Mouse (Mus musculus) hindbrain, embryonic 12.5 days (tissue): Measurements from ENCODE around the gene Trmt1. TPM values are rescaled to one million over a fixed set of nuclear protein-coding genes. Genes with fewer than 3 reads are reported as not detected.
A peak's percentile ranks its signal among the peaks of the same experiment; 100 is the strongest.

Experiments used
- ATAC-seq: fragments of 200-750 bp; cut with Nextera tagmentation; 2 replicates; pipeline ENCODE4 v1.8.0; 2017; ENCODE audit warnings: moderate TSS enrichment; ENCODE audit not compliant: low FRiP score
- H3K27ac ChIP-seq: fragments of 300-500 bp; sonication (generic); 2 replicates; pipeline ENCODE4 v1.5.1; 2016; ENCODE audit warnings: mild to moderate bottlenecking
- H3K27me3 ChIP-seq: fragments of 300-500 bp; sonication (generic); 2 replicates; pipeline ENCODE4 v1.6.1; 2016; ENCODE audit warnings: mild to moderate bottlenecking
- H3K36me3 ChIP-seq: fragments of 300-500 bp; sonication (generic); 2 replicates; pipeline ENCODE4 v1.6.1; 2016; ENCODE audit warnings: mild to moderate bottlenecking
- H3K4me1 ChIP-seq: fragments of 300-500 bp; sonication (generic); 2 replicates; pipeline ENCODE4 v1.6.1; 2016
- H3K4me2 ChIP-seq: fragments of 300-500 bp; sonication (generic); replicated peaks from 2 replicates; pipeline ENCODE4 v1.6.1; 2016; ENCODE audit warnings: mild to moderate bottlenecking
- H3K4me3 ChIP-seq: fragments of 300-500 bp; sonication (generic); 2 replicates; pipeline ENCODE4 v1.5.1; 2016; ENCODE audit warnings: mild to moderate bottlenecking
- H3K9ac ChIP-seq: fragments of 300-500 bp; sonication (generic); 2 replicates; pipeline ENCODE4 v1.6.1; 2016; ENCODE audit warnings: mild to moderate bottlenecking, moderate library complexity
- H3K9me3 ChIP-seq: fragments of 300-500 bp; sonication (generic); replicated peaks from 2 replicates; pipeline ENCODE4 v1.6.1; 2016; ENCODE audit warnings: mild to moderate bottlenecking
- WGBS: fragments of 180-500 bp; shearing (Covaris S2); methylation state at CpG from one replicate; pipeline ENCODE4 v1.1.7; 2016; 5-methylcytosine and 5-hydroxymethylcytosine counted together
- polyA plus RNA-seq: library from polyadenylated mRNA; unstranded; fragments of >200 nt; fragmentation: Nextera tagmentation; extraction: Ambion mirVana; gene quantifications from 2 replicates; pipeline ENCODE4 v1.2.1, GENCODE M21; 2016

Gene Trmt1
- polyA plus RNA-seq, 1 experiment from 2014 or later = 55.9 TPM

DNA sequence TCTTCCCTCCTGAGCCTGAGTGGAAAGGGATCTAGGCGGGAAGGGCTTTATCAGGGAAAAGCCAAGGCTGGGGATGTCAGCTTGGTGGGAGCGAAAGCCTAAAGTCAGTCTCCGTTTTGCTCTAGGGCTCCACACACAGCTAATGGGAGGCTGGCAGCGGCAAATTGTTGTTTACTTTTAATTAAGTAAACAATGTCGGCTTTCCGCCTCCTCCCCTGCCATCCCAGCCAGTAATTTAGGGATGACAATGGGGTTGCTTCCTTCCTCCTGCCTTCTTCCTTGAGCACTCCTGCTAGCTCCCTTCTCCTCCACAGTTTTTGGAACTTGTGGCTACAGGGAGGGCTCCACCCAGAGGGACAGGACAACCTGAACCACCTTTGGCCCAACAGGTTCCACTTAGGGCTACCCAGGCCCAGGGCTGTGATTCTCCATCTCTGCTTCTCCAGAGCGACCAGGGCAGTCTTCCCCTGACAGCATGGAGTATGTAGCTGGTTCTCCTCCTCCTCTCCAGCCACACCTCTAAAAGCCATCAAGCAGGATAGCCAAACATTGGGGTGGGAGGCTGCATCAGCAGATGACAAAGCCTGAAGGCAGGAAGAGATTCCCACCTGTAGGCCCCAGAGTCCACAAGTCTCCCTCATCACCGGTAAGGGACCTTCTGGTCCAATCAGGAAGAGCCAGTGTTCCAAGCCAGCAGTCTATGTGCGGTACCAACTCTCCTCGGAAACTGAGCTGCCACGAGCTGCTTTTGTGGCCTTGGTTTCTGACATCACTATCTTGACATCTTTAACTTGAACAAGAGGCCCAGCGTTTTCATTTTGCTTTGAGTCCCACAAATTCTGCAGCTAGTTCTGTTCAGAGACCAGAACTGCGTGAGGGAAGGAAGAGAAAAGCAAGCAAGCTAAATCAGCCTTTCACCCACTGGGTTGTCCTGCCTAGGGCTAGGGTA lies 55.1 kb downstream of the Trmt1 start:
- H3K36me3 ChIP-seq = no peaks in the 10 kb centered on the region
- no peak overlapping the region for H3K4me2 ChIP-seq
- no peaks in the 10 kb centered on the region for H3K9me3 ChIP-seq
- no peak overlapping the region for H3K9ac ChIP-seq
- peaks cover 99% of the 10 kb centered on the region for H3K27me3 ChIP-seq
- H3K27ac ChIP-seq = peak overlapping the region; percentile 80
- no peak overlapping the region for H3K4me3 ChIP-seq
- 30% methylated on average over 13 of the region's 13 CpGs for whole genome bisulfite sequencing
- no peak for ATAC-seq
- peaks cover 88% of the 10 kb centered on the region for H3K4me1 ChIP-seq

DNA sequence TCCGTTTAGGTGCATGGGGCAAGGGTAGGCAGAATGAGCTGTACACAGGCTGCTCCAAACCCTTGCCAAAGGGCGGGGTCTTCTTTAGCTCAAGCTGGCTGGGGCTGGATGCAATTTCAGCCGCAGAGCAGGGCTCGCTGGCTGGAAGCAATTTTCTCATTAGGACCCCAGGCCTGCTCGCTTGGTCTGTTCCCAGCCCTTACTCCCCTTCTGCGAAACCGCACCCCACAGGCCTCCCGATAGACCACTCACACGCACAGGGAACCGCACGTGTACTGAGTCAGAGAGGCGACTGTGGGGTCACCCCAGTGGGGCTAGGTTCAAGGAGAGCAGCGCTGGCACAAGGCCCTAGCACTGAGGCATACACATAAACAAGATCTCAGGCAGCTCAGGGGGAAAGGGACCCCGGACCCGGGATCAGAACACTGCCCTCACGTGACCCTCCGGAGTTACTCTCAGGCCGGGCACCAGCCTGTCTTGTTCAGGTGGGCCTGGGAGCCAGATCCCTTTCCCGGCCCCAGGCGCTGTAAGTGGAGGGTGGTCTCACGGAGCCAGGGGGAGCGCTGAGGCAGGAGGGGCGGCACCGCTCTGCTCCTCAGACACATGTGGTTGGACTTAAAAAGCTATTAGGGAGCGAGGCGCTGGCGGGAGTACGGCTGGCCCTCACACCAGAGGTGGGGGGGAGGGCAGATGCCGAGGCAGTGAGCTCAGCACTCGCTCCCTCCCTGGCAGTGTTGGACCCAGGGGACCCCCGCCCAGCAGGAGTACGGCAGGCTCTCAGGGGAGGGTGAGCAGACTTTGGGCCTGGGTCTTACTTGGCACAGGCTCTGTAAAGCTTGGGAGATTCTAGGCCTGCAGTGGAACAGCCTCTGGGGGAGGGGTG lies 56.3 kb downstream of the Trmt1 start:
- H3K4me3 ChIP-seq = no peak overlapping the region
- WGBS = 2% methylated on average over 32 of the region's 32 CpGs
- ATAC-seq = peak; percentile 38

DNA sequence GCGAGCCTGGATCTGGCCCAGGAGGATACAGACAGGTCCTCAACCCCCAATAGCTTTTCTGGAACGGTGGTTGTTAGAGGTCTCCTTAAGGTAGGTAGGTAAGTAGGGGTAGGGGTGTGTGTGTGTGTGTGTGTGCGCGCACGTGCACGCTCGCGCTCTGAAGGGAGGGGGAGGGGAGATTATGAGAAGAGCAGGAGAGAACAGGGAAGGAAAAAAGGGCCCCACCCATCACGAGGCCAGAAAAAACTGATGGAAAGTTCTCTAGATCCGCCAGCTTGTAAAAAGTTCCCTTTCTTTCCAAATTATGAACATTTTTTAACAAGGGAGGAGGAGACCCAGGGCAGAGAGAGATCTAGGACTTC lies 56.9 kb downstream of the Trmt1 start:
- ATAC-seq = no peak; the same call in 1 of the 2 replicates
- Histone ChIP-seq H3K4me2 (peak overlapping the region; percentile 33), H3K27ac (peak overlapping the region; percentile 80), H3K4me3 (no peak overlapping the region), H3K9ac (0 out of 2 replicates have a peak overlapping the region, but pooled peaks have one; percentile 33), H3K9me3 (no peaks in the 10 kb centered on the region), H3K27me3 (peaks cover 100% of the 10 kb centered on the region), H3K4me1 (peaks cover 90% of the 10 kb centered on the region), H3K36me3 (no peaks in the 10 kb centered on the region)
- 5% methylated on average over 10 of the region's 10 CpGs for WGBS

More for the DNA sequence above, 56.3 kb downstream of the Trmt1 start:
- Histone ChIP-seq H3K27me3 (peaks cover 100% of the 10 kb centered on the region), H3K9me3 (no peaks in the 10 kb centered on the region), H3K4me1 (peaks cover 94% of the 10 kb centered on the region), H3K4me2 (peak overlapping the region; percentile 33), H3K9ac (peak overlapping the region; percentile 33; the same call in 1 of the 2 replicates), H3K27ac (peak overlapping the region; percentile 80), H3K36me3 (no peaks in the 10 kb centered on the region)

DNA sequence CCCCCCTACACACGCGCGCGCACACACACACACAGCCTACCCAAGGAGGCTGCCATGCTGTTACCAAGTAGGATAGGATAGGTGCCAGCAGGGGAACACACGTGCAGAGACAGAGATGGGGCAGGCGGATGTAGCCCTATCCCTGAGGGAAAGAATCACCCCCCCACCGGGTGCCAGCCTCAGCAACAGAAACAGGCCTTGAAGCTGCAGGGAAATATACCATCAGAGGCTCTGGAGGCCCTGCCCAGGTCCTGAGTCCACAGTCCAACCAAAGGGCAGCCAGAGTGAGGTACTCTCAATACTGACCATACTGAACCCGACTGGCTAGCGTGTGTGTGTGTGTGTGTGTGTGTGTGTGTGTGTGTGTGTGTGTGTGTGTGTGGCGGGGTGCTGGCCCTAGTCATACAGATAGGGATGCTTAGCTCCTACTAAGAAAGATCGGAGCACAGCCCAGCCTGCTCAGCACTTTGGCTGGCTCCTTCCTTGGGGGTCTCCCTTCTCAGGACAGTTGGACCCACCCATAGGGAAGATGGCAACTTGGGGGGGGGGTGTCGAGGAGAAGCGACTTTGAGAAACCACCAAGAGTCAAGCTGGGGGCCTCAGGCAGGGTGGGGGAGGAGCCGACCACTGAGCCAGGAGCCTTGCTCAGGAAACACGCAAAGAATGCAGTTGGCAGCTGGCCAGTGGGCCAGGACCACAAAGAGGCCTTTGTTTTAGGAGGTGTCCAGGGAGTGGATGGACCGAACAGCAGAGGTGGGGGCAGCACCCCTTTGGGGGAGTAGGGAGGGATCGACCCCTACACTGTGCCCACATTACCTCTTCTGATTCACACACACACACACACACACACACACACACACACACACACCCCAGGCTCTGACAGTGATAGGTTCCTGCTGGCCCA lies 57.7 kb downstream of the Trmt1 start:
- Histone ChIP-seq H3K9me3 (no peaks in the 10 kb centered on the region), H3K36me3 (no peaks in the 10 kb centered on the region), H3K4me3 (no peak overlapping the region), H3K27me3 (peaks cover 100% of the 10 kb centered on the region), H3K4me1 (peaks cover 82% of the 10 kb centered on the region), H3K4me2 (peak overlapping the region; percentile 33), H3K27ac (peak overlapping the region; percentile 80), H3K9ac (peak overlapping the region; percentile 28; the same call in 1 of the 2 replicates)
- ATAC-seq = peak; percentile 72
- 5% methylated on average over 16 of the region's 17 CpGs for WGBS

DNA sequence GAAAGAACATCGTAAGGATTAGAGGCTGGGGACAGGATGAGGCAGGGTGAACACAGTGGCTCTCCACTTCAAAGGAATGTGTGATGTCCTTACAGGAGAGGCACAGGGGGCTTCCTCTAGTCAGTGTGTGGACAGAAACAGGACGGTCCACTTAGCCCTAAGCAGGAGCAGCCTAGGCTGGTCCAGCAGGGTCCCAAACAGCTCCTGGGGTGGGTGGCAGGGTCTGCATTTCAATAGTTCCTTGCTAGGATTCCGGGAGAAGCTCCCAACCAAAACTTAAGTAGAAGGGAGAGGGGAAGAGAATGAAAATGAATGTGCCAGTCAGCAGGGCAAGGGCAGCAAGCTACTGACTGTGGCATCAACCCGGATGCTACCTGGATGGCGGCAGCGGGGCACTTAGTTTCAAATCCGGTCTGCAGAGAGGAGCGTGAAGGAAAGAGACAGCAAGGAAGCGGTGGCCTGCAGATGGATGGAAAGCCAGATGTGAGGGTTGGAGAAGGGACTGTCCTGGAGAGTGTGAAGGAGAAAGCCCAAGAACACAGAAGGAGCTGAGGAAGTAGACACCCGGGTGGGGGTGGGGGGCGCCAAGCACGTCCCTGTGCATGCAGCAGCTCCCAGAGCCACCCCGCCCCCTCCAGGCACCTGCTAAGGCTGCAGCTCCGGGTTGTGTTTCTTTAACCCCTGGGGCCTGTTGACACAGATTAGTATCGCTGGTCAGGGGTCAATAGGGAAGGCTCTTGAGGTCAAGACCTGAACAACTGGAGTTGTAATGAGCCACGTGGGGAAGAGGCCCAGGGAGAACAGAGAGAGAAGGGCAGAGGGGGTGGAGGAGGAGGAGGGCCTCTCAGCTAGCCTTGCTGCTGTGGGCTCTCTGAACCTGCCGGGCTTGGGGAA lies 59.2 kb downstream of the Trmt1 start:
- Histone ChIP-seq H3K27me3 (peaks cover 100% of the 10 kb centered on the region), H3K4me3 (no peak overlapping the region), H3K36me3 (no peaks in the 10 kb centered on the region), H3K4me2 (peak overlapping the region; percentile 27), H3K4me1 (peaks cover 78% of the 10 kb centered on the region), H3K9me3 (no peaks in the 10 kb centered on the region), H3K9ac (peak overlapping the region; percentile 53), H3K27ac (peak overlapping the region; percentile 80)
- WGBS = 4% methylated on average over 17 of the region's 17 CpGs
- ATAC-seq = no peak

Other genes starting within 250 kb of the Trmt1 start
- 62.5 and 64.8 TPM in 2 replicates for gene Ier2, start 23.5 kb upstream of the Trmt1 start, polyA plus RNA-seq
- gene Nacc1, start 1.6 kb downstream of the Trmt1 start, polyA plus RNA-seq = 20.9 and 21.3 TPM in 2 replicates
- gene Lyl1, start 15.2 kb downstream of the Trmt1 start, polyA plus RNA-seq = 4.6 and 4.9 TPM in 2 replicates
- gene G430095P16Rik, start 36.7 kb downstream of the Trmt1 start, polyA plus RNA-seq = 3.0 and 3.6 TPM in 2 replicates
- 11.6 and 14.2 TPM in 2 replicates for gene Nfix, start 114.0 kb downstream of the Trmt1 start, polyA plus RNA-seq
- 6.6 and 7.1 TPM in 2 replicates for gene Dand5, start 136.5 kb downstream of the Trmt1 start, polyA plus RNA-seq
- 35.7 and 38.6 TPM in 2 replicates for gene Gadd45gip1, start 145.2 kb downstream of the Trmt1 start, polyA plus RNA-seq
- gene Rad23a, start 154.4 kb downstream of the Trmt1 start, polyA plus RNA-seq = 88.8 and 101 TPM in 2 replicates
- 792 and 820 TPM in 2 replicates for gene Calr, start 160.6 kb downstream of the Trmt1 start, polyA plus RNA-seq
- 92.2 and 98.9 TPM in 2 replicates for gene Farsa, start 170.7 kb downstream of the Trmt1 start, polyA plus RNA-seq
- gene Syce2, start 185.8 kb downstream of the Trmt1 start, polyA plus RNA-seq = 37.2 TPM in 2 replicates
- 32.8 and 35.0 TPM in 2 replicates for gene Gcdh, start 207.6 kb downstream of the Trmt1 start, polyA plus RNA-seq
- gene Klf1, start 215.6 kb downstream of the Trmt1 start, polyA plus RNA-seq = 3.7 and 4.2 TPM in 2 replicates
- 7.6 and 8.6 TPM in 2 replicates for gene Dnase2a, start 222.3 kb downstream of the Trmt1 start, polyA plus RNA-seq